ENCODE assay signal across 20 mouse cellular contexts in the genomic region with DNA sequence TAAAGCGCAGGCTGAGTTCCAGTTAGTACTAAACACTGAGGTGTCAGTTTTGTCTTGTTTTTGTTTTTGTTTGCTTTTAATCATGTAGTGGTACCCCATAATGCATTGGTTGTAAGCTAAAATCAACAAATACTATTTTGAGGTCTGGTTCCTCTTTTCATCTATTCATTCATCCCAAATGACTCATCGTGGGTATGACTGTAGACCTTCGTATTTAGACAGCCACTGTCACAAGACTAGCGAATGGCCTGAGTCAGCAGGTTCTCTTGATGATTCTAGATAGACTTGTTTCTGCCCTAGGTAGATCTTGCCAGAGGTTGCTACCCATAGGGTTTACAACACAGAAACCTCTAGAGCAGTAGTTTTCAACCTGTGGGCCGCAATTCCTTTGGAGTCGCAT.
DNase-seq lines count a peak whose midpoint lies in the region; ATAC-seq and TF ChIP-seq lines count a peak whose summit lies in the region.
"Had no signal": no experiment of that assay in that cellular context is flagged by ENCODE, and none has a peak within 500 bp of the region (broad histone marks: within the 10 kb centered on the region; RNA-seq: fewer than 3 reads in every experiment).

No protein-coding gene starts in this region.

- no peak for TF ChIP-seq POLR2A in MEL (IDR thresholded peaks at IDR 0.05; ENCODE audit: control insufficient read depth in 1 of 2, insufficient read depth in 1 of 2, low read depth in 1 of 2, low read length in 2 of 2, poor library complexity in 1 of 2)
- TF ChIP-seq POLR2A in cerebellum, adult 2 months (IDR thresholded peaks at IDR 0.05; ENCODE audit: borderline replicate concordance, insufficient read depth, low read length), result no peak

- H3K27me3 ChIP-seq in MEL (ENCODE audit: control insufficient read depth in 1 of 2, insufficient read depth in 2 of 2, low read length in 2 of 2), result no peaks in the 10 kb centered on the region
- no peaks in the 10 kb centered on the region; the same call in 1 of the 2 replicates for H3K27me3 ChIP-seq in splenic B cell, adult 2 months (ENCODE audit: control insufficient read depth, insufficient read depth, low read length, poor library complexity, severe bottlenecking)
- H3K27me3 ChIP-seq in cerebellum, adult 2 months (ENCODE audit: control insufficient read depth, insufficient read depth, low read length), result no peaks in the 10 kb centered on the region
- H3K27me3 ChIP-seq: neural tube, embryonic 13.5 days had no signal

- TF ChIP-seq EP300 in MEL (IDR thresholded peaks at IDR 0.05; ENCODE audit: low read depth in 1 of 2, low read length in 2 of 2), result no peak

- 97% methylated on average over 6 of the region's 6 CpGs for WGBS in cerebellum, adult 2 months

- ATAC-seq in common myeloid progenitor, adult 5-6 weeks (replicated peaks; ENCODE audit: low read depth, poor library complexity, severe bottlenecking), result peak; percentile 66; the same call in 1 of the 2 replicates
- ATAC-seq: intestine, postnatal 0 days; liver, postnatal 0 days had no signal

- no peak for TF ChIP-seq CTCF in MEL (IDR thresholded peaks at IDR 0.05 in 2 of 3, conservative IDR thresholded peaks at IDR 0.05 in 1 of 3; ENCODE audit: control insufficient read depth in 1 of 3, insufficient read depth in 1 of 3, low read depth in 2 of 3, low read length in 3 of 3, poor library complexity in 1 of 3, severe bottlenecking in 1 of 3)
- no peak for TF ChIP-seq CTCF in cerebellum, adult 2 months (IDR thresholded peaks at IDR 0.05; ENCODE audit: borderline replicate concordance, insufficient read depth, low read depth, low read length)

- H3K36me3 ChIP-seq in MEL (ENCODE audit: control insufficient read depth in 1 of 2, insufficient read depth in 2 of 2, low read length in 2 of 2), result peaks cover 0 to 2% of the 10 kb centered on the region in 2 experiments; a peak in 1 of 4 replicates
- no peaks in the 10 kb centered on the region for H3K36me3 ChIP-seq in splenic B cell, adult 2 months (ENCODE audit: control insufficient read depth, insufficient read depth, low read length, poor library complexity, severe bottlenecking)
- H3K36me3 ChIP-seq: G1E; neural tube, embryonic 13.5 days had no signal

- TF ChIP-seq RAD21 in MEL (IDR thresholded peaks at IDR 0.05; ENCODE audit: low read depth, low read length), result no peak

- no peak overlapping the region for H3K4me3 ChIP-seq in MEL (ENCODE audit: control insufficient read depth in 1 of 2, insufficient read depth in 1 of 2, low read depth in 2 of 2, low read length in 2 of 2)
- H3K4me3 ChIP-seq in cerebellum, adult 2 months (replicated peaks; ENCODE audit: insufficient read depth, low read depth, low read length), result no peak overlapping the region
- H3K4me3 ChIP-seq: neural tube, embryonic 13.5 days had no signal

- H3K4me1 ChIP-seq in MEL (ENCODE audit: control insufficient read depth in 1 of 2, insufficient read depth in 2 of 2, low read length in 2 of 2), result no peaks in the 10 kb centered on the region; a peak in 1 of 4 replicates
- H3K4me1 ChIP-seq in cerebellum, adult 2 months (ENCODE audit: control insufficient read depth, insufficient read depth, low read length), result no peaks in the 10 kb centered on the region

- no peaks in the 10 kb centered on the region for H3K79me2 ChIP-seq in MEL (ENCODE audit: control insufficient read depth, insufficient read depth, low read length, poor library complexity)

- no peaks in the 10 kb centered on the region for H3K9me3 ChIP-seq in MEL (replicated peaks; ENCODE audit: insufficient read depth, low read length)
- H3K9me3 ChIP-seq: neural tube, embryonic 13.5 days had no signal

- peak; percentile 4 for DNase-seq in kidney, adult 9 months
- no peak for DNase-seq in kidney, postnatal 14 days
- peak; percentile 67 for DNase-seq in MEL (ENCODE audit: low read depth, low spot score)
- peak; percentile 51 for DNase-seq in splenic B cell, adult 2 months (ENCODE audit: low read depth, low spot score)
- DNase-seq in layer of hippocampus, adult 9-10 months (ENCODE audit: low spot score), result no peak
- no peak for DNase-seq in cerebellum, adult 2 months
- DNase-seq in layer of hippocampus, postnatal 14 days (ENCODE audit: low spot score in 2 of 2), result no peak
- DNase-seq: adrenal gland, postnatal 14 days; cerebellum, adult 9-11 months; gastrocnemius, postnatal 14 days; kidney, postnatal 25 days; liver; liver, postnatal 0 days; lung, postnatal 14 days; right cerebral cortex, postnatal 14 days had no signal

- H3K27ac ChIP-seq in MEL (ENCODE audit: control insufficient read depth, low read depth, low read length), result no peak overlapping the region
- H3K27ac ChIP-seq in cerebellum, adult 2 months (ENCODE audit: insufficient read depth, low read length), result no peak overlapping the region
- H3K27ac ChIP-seq: hindbrain, embryonic 14.5 days; neural tube, embryonic 13.5 days had no signal

- H3K9ac ChIP-seq in MEL (ENCODE audit: control insufficient read depth, low read depth, low read length, poor library complexity, severe bottlenecking), result no peak overlapping the region
- H3K9ac ChIP-seq: hindbrain, embryonic 14.5 days; liver, postnatal 0 days; neural tube, embryonic 13.5 days had no signal

TF ChIP-seq in MEL, 35 proteins besides CTCF, POLR2A, EP300 and RAD21:
- peak; percentile 76 for TF ChIP-seq MAFK (IDR thresholded peaks at IDR 0.05; ENCODE audit: borderline replicate concordance, low read depth, low read length)
- no peak for TF ChIP-seq TCF12 (IDR thresholded peaks at IDR 0.05; ENCODE audit: low read depth, low read length)
- TF ChIP-seq POLR2AphosphoS2 (IDR thresholded peaks at IDR 0.05; ENCODE audit: low read length), result no peak
- 0 out of 2 replicates have a peak, but pooled peaks have one; percentile 20 for TF ChIP-seq JUND (IDR thresholded peaks at IDR 0.05; ENCODE audit: low read depth, low read length)
- TF ChIP-seq ELF1 (IDR thresholded peaks at IDR 0.05; ENCODE audit: low read depth, low read length), result no peak
- no peak for TF ChIP-seq TBP (IDR thresholded peaks at IDR 0.05; ENCODE audit: low read depth, low read length)
- no peak for TF ChIP-seq MYC (IDR thresholded peaks at IDR 0.05; ENCODE audit: low read depth, low read length)
- no peak for TF ChIP-seq POLR2AphosphoS5 (IDR thresholded peaks at IDR 0.05; ENCODE audit: borderline replicate concordance, low read depth, low read length)
- no peak for TF ChIP-seq KAT2A (conservative IDR thresholded peaks at IDR 0.05; ENCODE audit: low read depth, low read length)
- no peak for TF ChIP-seq ZC3H11A (IDR thresholded peaks at IDR 0.05; ENCODE audit: low read depth, low read length)
- no peak for TF ChIP-seq SMC3 (IDR thresholded peaks at IDR 0.05; ENCODE audit: low read depth, low read length)
- no peak for TF ChIP-seq USF2 (IDR thresholded peaks at IDR 0.05; ENCODE audit: borderline replicate concordance in 1 of 2, insufficient read depth in 1 of 2, low read depth in 1 of 2, low read length in 2 of 2)
- TF ChIP-seq BHLHE40 (IDR thresholded peaks at IDR 0.05; ENCODE audit: borderline replicate concordance, low read depth, low read length), result no peak
- TF ChIP-seq TAL1 (IDR thresholded peaks at IDR 0.05; ENCODE audit: low read length), result no peak
- no peak for TF ChIP-seq MXI1 (IDR thresholded peaks at IDR 0.05; ENCODE audit: low read depth, low read length)
- no peak for TF ChIP-seq E2F4 (IDR thresholded peaks at IDR 0.05; ENCODE audit: borderline replicate concordance, low read depth, low read length)
- no peak for TF ChIP-seq ZNF384 (IDR thresholded peaks at IDR 0.05; ENCODE audit: low read depth, low read length)
- no peak for TF ChIP-seq CHD1 (IDR thresholded peaks at IDR 0.05; ENCODE audit: low read depth, low read length)
- no peak for TF ChIP-seq MAX (IDR thresholded peaks at IDR 0.05; ENCODE audit: low read length)
- no peak for TF ChIP-seq NRF1 (IDR thresholded peaks at IDR 0.05; ENCODE audit: insufficient read depth, low read depth, low read length, poor library complexity, severe bottlenecking)
- no peak for TF ChIP-seq CHD2 (IDR thresholded peaks at IDR 0.05; ENCODE audit: low read length)
- TF ChIP-seq ZKSCAN1 (IDR thresholded peaks at IDR 0.05; ENCODE audit: low read depth, low read length), result no peak
- peak; percentile 32; the same call in 1 of the 2 replicates for TF ChIP-seq ETS1 (IDR thresholded peaks at IDR 0.05; ENCODE audit: low read depth, low read length)

Comparison
In these comparisons a context has a peak if more than half of its experiments do, and no peak if none do; other contexts are left out.
1. DNase-seq: peak in kidney, adult 9 months (single experiment), MEL (single experiment) and splenic B cell, adult 2 months (single experiment); none in kidney, postnatal 14 days (single experiment), layer of hippocampus, adult 9-10 months (single experiment), cerebellum, adult 2 months (0 of 2) and layer of hippocampus, postnatal 14 days (0 of 2).